Mouse (Mus musculus): ENCODE measurements around the gene Osbpl2.

GRCm38 (mm10) chr2:180107081-180107480, 12.0 kb upstream of the Osbpl2 start:
- TF ChIP-seq CTCF (IDR thresholded peaks at IDR 0.05; ENCODE audit: low read depth), result peak; percentile 59
- no peak for TF ChIP-seq EP300 (optimal IDR thresholded peaks at IDR 0.05)

Measured in stomach, postnatal 0 days (tissue).